Mouse (Mus musculus) cerebellum, adult 2 months (tissue): ENCODE measurements around the gene Fam72a.

ENCODE experiments used
- CTCF ChIP-seq: fragments of 200-500 bp; IDR thresholded peaks from 2 replicates; pipeline ENCODE4 v1.5.1; 2011; ENCODE audit warnings: low read depth, mild to moderate bottlenecking, control low read depth, low read length, moderate library complexity, borderline replicate concordance; ENCODE audit not compliant: insufficient read depth
- POLR2A ChIP-seq: fragments of 200-500 bp; IDR thresholded peaks from 2 replicates; pipeline ENCODE4 v1.6.1; 2011; ENCODE audit warnings: low read length, control low read depth, borderline replicate concordance; ENCODE audit not compliant: insufficient read depth

GRCm38 (mm10) chr1:131569721-131570120 is 42.0 kb downstream of the Fam72a start:
- TF ChIP-seq POLR2A = no peak
- TF ChIP-seq CTCF = no peak
